20 mouse cellular contexts compared by ENCODE assay signal in the genomic region with DNA sequence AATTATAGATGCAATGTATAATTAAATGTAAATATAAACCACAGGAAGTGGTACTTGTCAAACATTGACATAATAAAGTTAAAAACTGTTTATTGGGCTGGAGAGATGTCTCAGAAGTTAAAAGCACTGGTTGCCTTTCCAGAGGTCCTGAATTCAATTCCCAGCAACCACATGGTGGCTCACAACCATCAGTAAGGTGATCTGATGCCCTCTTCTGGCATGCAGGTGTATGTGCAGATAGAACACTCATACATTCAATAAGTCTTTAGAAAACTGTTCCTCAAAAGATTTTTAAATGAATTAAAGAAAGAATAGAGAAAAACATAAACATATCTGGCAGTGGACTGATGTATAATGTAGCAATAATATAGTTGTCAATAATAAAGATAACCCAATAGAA.
DNase-seq lines count a peak whose midpoint lies in the region; ATAC-seq and TF ChIP-seq lines count a peak whose summit lies in the region.
"Had no signal": no experiment of that assay in that cellular context is flagged by ENCODE, and none has a peak within 500 bp of the region (broad histone marks: within the 10 kb centered on the region; RNA-seq: fewer than 3 reads in every experiment).

No protein-coding gene starts in this region.

- DNase-seq in gastrocnemius, adult 2 months, result no peak
- no peak for DNase-seq in gastrocnemius, postnatal 4 days (ENCODE audit: low spot score in 2 of 2)
- DNase-seq in kidney, postnatal 0 days (ENCODE audit: low spot score), result no peak
- no peak for DNase-seq in kidney, adult 9 months
- DNase-seq in 416B (ENCODE audit: low read depth) (peak; percentile 21), ES-E14 (ENCODE audit: low read depth, low spot score) (no peak)
- DNase-seq in cerebellum, postnatal 25 days, result no peak
- no peak for DNase-seq in adrenal gland, postnatal 36 days
- DNase-seq: adrenal gland, adult 8-10 months; B cell, adult 2 months; cerebellum, adult 9-11 months; gastrocnemius, postnatal 36 days; heart, postnatal 36 days; lung, postnatal 4 days had no signal

- no peak overlapping the region for H3K9ac ChIP-seq in kidney, postnatal 0 days (ENCODE audit: low read depth, low read length)
- no peak overlapping the region for H3K9ac ChIP-seq in ES-E14 (ENCODE audit: insufficient read depth, low read depth, low read length, poor library complexity, severe bottlenecking)
- H3K9ac ChIP-seq: embryonic facial prominence, embryonic 13.5 days; forebrain, embryonic 15.5 days; heart, embryonic 12.5 days; limb, embryonic 15.5 days had no signal

- no peak overlapping the region for H3K4me3 ChIP-seq in gastrocnemius, adult 2 months
- H3K4me3 ChIP-seq in kidney, postnatal 0 days (replicated peaks; ENCODE audit: low read depth, low read length), result no peak overlapping the region
- H3K4me3 ChIP-seq in ES-E14 (ENCODE audit: insufficient read depth in 1 of 2, low read depth in 1 of 2, low read length in 2 of 2, poor library complexity in 1 of 2, severe bottlenecking in 1 of 2), result no peak overlapping the region
- H3K4me3 ChIP-seq: embryonic facial prominence, embryonic 13.5 days; forebrain, embryonic 15.5 days; heart, embryonic 12.5 days; limb, embryonic 15.5 days; midbrain, embryonic 10.5 days had no signal

- intact Hi-C loops in gastrocnemius, adult 2 months (cut with DNase I), result no loop called here

- H3K4me1 ChIP-seq in kidney, postnatal 0 days (replicated peaks; ENCODE audit: insufficient read depth, low read length), result no peaks in the 10 kb centered on the region
- no peaks in the 10 kb centered on the region for H3K4me1 ChIP-seq in ES-E14 (ENCODE audit: control insufficient read depth in 2 of 2, insufficient read depth in 2 of 2, low read length in 2 of 2, poor library complexity in 1 of 2)
- H3K4me1 ChIP-seq: forebrain, embryonic 15.5 days; heart, embryonic 12.5 days had no signal

- no peak overlapping the region for H3K27ac ChIP-seq in gastrocnemius, adult 2 months
- no peak overlapping the region for H3K27ac ChIP-seq in kidney, postnatal 0 days
- H3K27ac ChIP-seq in ES-E14 (ENCODE audit: insufficient read depth, low read depth, low read length, poor library complexity, severe bottlenecking), result no peak overlapping the region
- H3K27ac ChIP-seq: embryonic facial prominence, embryonic 13.5 days; forebrain, embryonic 15.5 days; limb, embryonic 15.5 days; midbrain, embryonic 10.5 days had no signal

- no peak overlapping the region for H3K4me2 ChIP-seq in kidney, postnatal 0 days (ENCODE audit: low read length)
- H3K4me2 ChIP-seq: embryonic facial prominence, embryonic 13.5 days; forebrain, embryonic 15.5 days; heart, embryonic 12.5 days; limb, embryonic 15.5 days had no signal

- H3K36me3 ChIP-seq in kidney, postnatal 0 days (ENCODE audit: insufficient read depth, low read length), result no peaks in the 10 kb centered on the region
- H3K36me3 ChIP-seq in ES-E14 (ENCODE audit: control insufficient read depth, insufficient read depth, low read length, poor library complexity, severe bottlenecking), result no peaks in the 10 kb centered on the region
- H3K36me3 ChIP-seq: embryonic facial prominence, embryonic 13.5 days; forebrain, embryonic 15.5 days; heart, embryonic 12.5 days; limb, embryonic 15.5 days; midbrain, embryonic 10.5 days had no signal

- H3K27me3 ChIP-seq in kidney, postnatal 0 days (ENCODE audit: insufficient read depth, low read length), result no peaks in the 10 kb centered on the region
- H3K27me3 ChIP-seq: embryonic facial prominence, embryonic 13.5 days; forebrain, embryonic 15.5 days; heart, embryonic 12.5 days; limb, embryonic 15.5 days had no signal

- ATAC-seq in kidney, postnatal 0 days (replicated peaks; ENCODE audit: low FRiP score, low read depth), result no peak
- ATAC-seq: forebrain, embryonic 15.5 days; hindbrain, embryonic 16.5 days had no signal

- peak; percentile 17; the same call in 1 of the 2 replicates for TF ChIP-seq CTCF in gastrocnemius, adult 2 months (IDR thresholded peaks at IDR 0.05)
- TF ChIP-seq CTCF in kidney, postnatal 0 days (IDR thresholded peaks at IDR 0.05; ENCODE audit: low read depth), result 0 out of 2 replicates have a peak, but pooled peaks have one; percentile 33

- no peaks in the 10 kb centered on the region for H3K9me3 ChIP-seq in kidney, postnatal 0 days (replicated peaks; ENCODE audit: low read length)
- H3K9me3 ChIP-seq in ES-E14 (ENCODE audit: control insufficient read depth, insufficient read depth, low read depth, low read length), result no peaks in the 10 kb centered on the region
- H3K9me3 ChIP-seq: embryonic facial prominence, embryonic 13.5 days; forebrain, embryonic 15.5 days; heart, embryonic 12.5 days; limb, embryonic 15.5 days; midbrain, embryonic 10.5 days had no signal

- in situ Hi-C loops in ES-E14 (cut with MboI; ENCODE audit: low sequenced_read_pairs in 2 of 2, unreplicated experiment in 2 of 2), result no loop called here

TF ChIP-seq in ES-E14, 5 proteins besides CTCF, POLR2A, EP300 and RAD21:
- no peak for TF ChIP-seq CHD2 (IDR thresholded peaks at IDR 0.05; ENCODE audit: low read depth, low read length)
- no peak for TF ChIP-seq MAFK (IDR thresholded peaks at IDR 0.05; ENCODE audit: insufficient read depth, low read depth, low read length)
- TF ChIP-seq ZNF384 (IDR thresholded peaks at IDR 0.05; ENCODE audit: low read depth, low read length), result no peak
- peak; percentile 60; the same call in 1 of the 2 replicates for TF ChIP-seq ZC3H11A (IDR thresholded peaks at IDR 0.05; ENCODE audit: borderline replicate concordance, low read depth, low read length)
- TF ChIP-seq HCFC1 (IDR thresholded peaks at IDR 0.05; ENCODE audit: borderline replicate concordance, insufficient read depth, low read length), result no peak
